Mouse (Mus musculus): Measurements from ENCODE around the gene Eif4h. TPM values are rescaled to one million over a fixed set of nuclear protein-coding genes. Genes with fewer than 3 reads are reported as not detected.
A peak's percentile ranks its signal among the peaks of the same experiment; 100 is the strongest.

The Eif4h gene
- polyA plus RNA-seq, 1 experiment from 2014 or later, result 502 TPM

DNA sequence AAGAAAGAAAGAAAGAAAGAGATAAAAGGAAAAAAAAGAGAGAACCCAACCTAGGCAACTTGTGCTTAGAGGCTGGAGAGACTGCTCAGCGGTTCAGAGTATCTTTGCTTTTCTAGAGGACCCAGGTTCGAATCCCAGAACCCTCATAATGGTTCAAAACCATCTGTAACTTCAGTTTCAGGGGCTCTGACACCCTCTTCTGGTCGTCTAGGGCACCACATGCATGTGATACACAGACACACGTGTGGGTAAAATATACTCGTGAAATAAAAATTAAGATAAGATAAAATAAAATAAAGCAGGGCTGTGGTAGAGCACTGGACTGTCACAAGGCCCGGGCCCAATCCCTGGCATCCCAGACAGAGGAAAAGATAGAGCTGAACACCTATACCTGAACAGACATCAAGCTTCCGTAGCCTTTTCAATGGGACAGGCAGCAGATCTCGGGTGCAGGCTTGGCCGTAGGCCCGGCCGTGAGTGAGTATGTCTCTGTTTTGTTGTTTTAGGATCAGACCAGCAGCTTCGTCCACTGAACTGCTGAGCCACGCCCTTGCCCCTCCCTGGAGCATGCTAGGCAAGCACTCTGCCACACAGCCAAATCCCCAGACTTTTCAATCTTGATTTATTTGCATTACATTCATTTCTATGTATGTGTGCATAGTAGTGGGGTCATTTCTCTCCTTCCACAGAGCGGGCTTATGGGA lies 62.6 kb downstream of the Eif4h start:
- H3K27me3 ChIP-seq (ENCODE audit: insufficient read depth, low read length), result no peaks in the 10 kb centered on the region
- H3K36me3 ChIP-seq (ENCODE audit: insufficient read depth, low read length), result no peaks in the 10 kb centered on the region
- peaks cover 12% of the 10 kb centered on the region for H3K4me1 ChIP-seq (ENCODE audit: insufficient read depth, low read length)
- no peak overlapping the region for H3K4me3 ChIP-seq (ENCODE audit: low read length)
- no peak overlapping the region for H3K4me2 ChIP-seq (replicated peaks; ENCODE audit: low read depth, low read length)
- H3K9ac ChIP-seq (replicated peaks; ENCODE audit: low read length), result no peak overlapping the region
- no peaks in the 10 kb centered on the region for H3K9me3 ChIP-seq (ENCODE audit: low read length)
- 66% methylated on average over 14 of the region's 14 CpGs for WGBS
- ATAC-seq (ENCODE audit: low FRiP score, low TSS enrichment), result no peak
- H3K27ac ChIP-seq (ENCODE audit: low read length), result no peak overlapping the region

DNA sequence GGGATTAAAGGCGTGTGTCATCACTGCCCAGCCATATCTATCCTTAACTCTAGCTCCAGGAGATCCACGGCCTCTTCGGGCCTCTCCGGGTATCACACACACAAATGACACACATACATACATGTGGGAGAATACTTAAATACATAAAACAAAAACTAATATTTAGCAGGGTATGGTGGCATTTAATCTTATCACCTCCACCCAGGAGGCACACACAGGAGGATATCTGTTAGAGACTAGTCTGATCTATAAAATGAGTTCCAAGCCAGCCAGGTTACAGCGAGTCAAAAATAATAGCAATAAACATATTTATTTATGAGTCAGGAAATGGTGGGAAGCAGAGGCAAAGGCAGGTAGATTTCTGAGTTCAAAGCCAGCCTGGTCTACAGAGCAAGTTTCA lies 63.5 kb downstream of the Eif4h start:
- Histone ChIP-seq H3K9ac (replicated peaks; ENCODE audit: low read length) (no peak overlapping the region), H3K4me2 (replicated peaks; ENCODE audit: low read depth, low read length) (no peak overlapping the region), H3K27ac (ENCODE audit: low read length) (no peak overlapping the region), H3K27me3 (ENCODE audit: insufficient read depth, low read length) (no peaks in the 10 kb centered on the region), H3K36me3 (ENCODE audit: insufficient read depth, low read length) (no peaks in the 10 kb centered on the region), H3K9me3 (ENCODE audit: low read length) (no peaks in the 10 kb centered on the region), H3K4me3 (ENCODE audit: low read length) (no peak overlapping the region), H3K4me1 (ENCODE audit: insufficient read depth, low read length) (peaks cover 12% of the 10 kb centered on the region)
- WGBS, result 94% methylated on average over 5 of the region's 5 CpGs
- ATAC-seq (ENCODE audit: low FRiP score, low TSS enrichment), result no peak

DNA sequence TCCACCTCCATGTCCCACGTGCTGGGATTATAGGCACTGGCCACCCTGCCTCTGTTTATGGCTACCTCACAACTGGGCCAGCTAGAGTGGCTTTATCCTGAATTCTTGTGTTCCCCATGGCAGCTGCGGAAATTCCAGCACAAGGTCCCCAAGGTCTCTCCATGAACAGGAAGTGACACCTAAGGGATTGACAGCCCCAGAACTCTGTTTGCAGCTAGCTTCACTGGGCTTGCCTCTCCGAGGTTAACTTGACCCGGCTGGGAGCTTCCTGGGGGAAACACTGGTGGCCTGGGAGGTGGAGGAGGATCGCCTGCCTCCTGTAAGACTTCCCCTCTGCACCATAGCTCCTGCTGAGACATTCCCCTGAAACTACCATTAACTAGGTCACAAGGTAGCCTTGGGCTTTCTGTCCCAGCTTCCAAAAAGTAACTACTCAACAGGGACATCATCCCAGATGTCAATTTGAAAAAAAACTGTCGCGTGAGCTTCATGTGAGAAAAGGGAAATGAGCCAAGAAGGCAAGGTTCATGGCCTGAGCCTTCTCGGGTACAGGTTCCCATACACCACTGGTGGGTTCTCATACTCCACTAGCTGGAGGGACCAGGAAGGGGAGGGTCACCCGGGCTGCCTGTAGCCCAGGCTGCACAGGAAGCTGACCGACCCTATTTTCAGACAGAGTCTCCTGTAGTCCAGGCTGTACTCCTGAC lies 66.6 kb downstream of the Eif4h start:
- no peaks in the 10 kb centered on the region for H3K27me3 ChIP-seq (ENCODE audit: insufficient read depth, low read length)
- no peaks in the 10 kb centered on the region for H3K9me3 ChIP-seq (ENCODE audit: low read length)
- peak overlapping the region; percentile 90 for H3K27ac ChIP-seq (ENCODE audit: low read length)
- ATAC-seq (ENCODE audit: low FRiP score, low TSS enrichment), result peak; percentile 39; the same call in 1 of the 2 replicates
- peak overlapping the region; percentile 50 for H3K4me3 ChIP-seq (ENCODE audit: low read length)
- H3K4me2 ChIP-seq (replicated peaks; ENCODE audit: low read depth, low read length), result peak overlapping the region; percentile 82
- no peaks in the 10 kb centered on the region for H3K36me3 ChIP-seq (ENCODE audit: insufficient read depth, low read length)
- peak overlapping the region; percentile 64 for H3K9ac ChIP-seq (replicated peaks; ENCODE audit: low read length)
- H3K4me1 ChIP-seq (ENCODE audit: insufficient read depth, low read length), result peaks cover 27% of the 10 kb centered on the region
- WGBS, result 24% methylated on average over 10 of the region's 10 CpGs

DNA sequence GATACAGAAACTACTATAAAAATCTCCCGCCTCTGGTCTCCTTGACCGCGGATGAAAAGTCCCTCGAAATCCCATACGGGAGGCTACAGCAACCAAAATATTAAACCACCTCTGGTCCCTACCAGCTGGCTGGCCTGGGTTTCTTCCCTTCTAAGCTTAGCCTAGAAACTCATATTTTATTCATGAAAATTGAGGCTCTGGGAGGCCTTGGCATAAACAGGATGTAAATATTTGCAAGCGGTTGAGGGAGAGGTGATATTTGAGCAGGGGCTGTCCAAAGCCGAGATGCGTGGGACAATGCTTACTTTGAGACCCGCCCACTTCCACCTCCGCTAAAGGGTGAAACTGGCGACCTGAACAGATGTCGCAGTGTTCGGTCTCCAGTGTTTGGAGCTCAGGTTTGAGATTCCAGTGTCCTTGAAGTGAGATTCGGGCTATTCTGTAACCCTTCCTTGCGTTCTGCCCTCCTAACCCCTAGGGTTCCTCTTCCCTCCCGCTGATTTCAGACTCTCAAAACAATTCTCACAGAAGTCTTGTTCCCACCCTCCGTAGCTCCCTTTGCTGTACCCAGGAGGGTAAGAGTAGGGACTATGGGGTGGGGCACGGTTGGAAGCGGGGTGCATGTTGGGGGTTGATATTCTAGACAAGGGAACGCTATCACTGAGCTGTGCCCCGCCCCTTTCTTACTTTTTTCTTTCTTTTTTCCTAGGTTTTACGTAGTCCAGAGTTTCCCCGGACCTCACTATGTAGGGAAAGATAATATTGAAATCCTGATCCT lies 67.4 kb downstream of the Eif4h start:
- H3K9ac ChIP-seq (replicated peaks; ENCODE audit: low read length), result peak overlapping the region; percentile 64

More for the DNA sequence above, 67.4 kb downstream of the Eif4h start:
- H3K4me3 ChIP-seq (ENCODE audit: low read length), result peak overlapping the region; percentile 50
- H3K36me3 ChIP-seq (ENCODE audit: insufficient read depth, low read length), result no peaks in the 10 kb centered on the region
- H3K4me2 ChIP-seq (replicated peaks; ENCODE audit: low read depth, low read length), result peak overlapping the region; percentile 82
- WGBS, result under 1% methylated on average over 23 of the region's 23 CpGs
- no peaks in the 10 kb centered on the region for H3K9me3 ChIP-seq (ENCODE audit: low read length)
- H3K4me1 ChIP-seq (ENCODE audit: insufficient read depth, low read length), result peaks cover 27% of the 10 kb centered on the region
- ATAC-seq (ENCODE audit: low FRiP score, low TSS enrichment), result peak; percentile 59
- H3K27me3 ChIP-seq (ENCODE audit: insufficient read depth, low read length), result no peaks in the 10 kb centered on the region
- H3K27ac ChIP-seq (ENCODE audit: low read length), result peak overlapping the region; percentile 90

Small RNA genes within 50 kb of the gene (microRNA-seq; reads per million reads assigned to microRNA genes)
- gene Mir7228, result not detected

Other genes with a start within 250 kb of the Eif4h start
- gene Gtf2ird1, start 182.8 kb downstream of the Eif4h start, polyA plus RNA-seq (2015; fragmentation: Nextera tagmentation; extraction: Ambion mirVana), result 73.8 and 76.9 TPM in 2 replicates
- 4.1 and 4.3 TPM in 2 replicates for gene Clip2, start 87.1 kb downstream of the Eif4h start, polyA plus RNA-seq (2015; fragmentation: Nextera tagmentation; extraction: Ambion mirVana)
- 0.09 and 0.27 TPM in 2 replicates for gene Syna, start 79.3 kb downstream of the Eif4h start, polyA plus RNA-seq (2015; fragmentation: Nextera tagmentation; extraction: Ambion mirVana)
- gene Rfc2, start 58.1 kb downstream of the Eif4h start, polyA plus RNA-seq (2015; fragmentation: Nextera tagmentation; extraction: Ambion mirVana), result 302 TPM in 2 replicates
- 1.8 and 3.6 TPM in 2 replicates for gene Lat2, start 24.5 kb downstream of the Eif4h start, polyA plus RNA-seq (2015; fragmentation: Nextera tagmentation; extraction: Ambion mirVana)
- gene Limk1, start 49.1 kb upstream of the Eif4h start, polyA plus RNA-seq (2015; fragmentation: Nextera tagmentation; extraction: Ambion mirVana), result 4.9 and 5.2 TPM in 2 replicates
- 35.9 and 46.1 TPM in 2 replicates for gene Eln, start 107.8 kb upstream of the Eif4h start, polyA plus RNA-seq (2015; fragmentation: Nextera tagmentation; extraction: Ambion mirVana)

All from kidney, embryonic 16.5 days (tissue).